Mouse (Mus musculus): ENCODE data around the gene Pradc1. TPM values are rescaled to one million over a fixed set of nuclear protein-coding genes. Genes with fewer than 3 reads are reported as not detected.

The Pradc1 gene
- polyA plus RNA-seq, 1 experiment = 16.3 TPM

- Histone ChIP-seq H3K27ac (replicated peaks; ENCODE audit: low read depth, low read length) (no peak overlapping the region), H3K4me3 (ENCODE audit: insufficient read depth, low read depth, low read length) (no peak overlapping the region), H3K4me1 (ENCODE audit: control insufficient read depth, insufficient read depth, insufficient read length, low read length) (peaks cover 3% of the 10 kb centered on the region; the same call in 1 of the 2 replicates)
These were observed 15.1 kb downstream of the Pradc1 start for GRCm38 (mm10) chr6:85436631-85437030.

DNA sequence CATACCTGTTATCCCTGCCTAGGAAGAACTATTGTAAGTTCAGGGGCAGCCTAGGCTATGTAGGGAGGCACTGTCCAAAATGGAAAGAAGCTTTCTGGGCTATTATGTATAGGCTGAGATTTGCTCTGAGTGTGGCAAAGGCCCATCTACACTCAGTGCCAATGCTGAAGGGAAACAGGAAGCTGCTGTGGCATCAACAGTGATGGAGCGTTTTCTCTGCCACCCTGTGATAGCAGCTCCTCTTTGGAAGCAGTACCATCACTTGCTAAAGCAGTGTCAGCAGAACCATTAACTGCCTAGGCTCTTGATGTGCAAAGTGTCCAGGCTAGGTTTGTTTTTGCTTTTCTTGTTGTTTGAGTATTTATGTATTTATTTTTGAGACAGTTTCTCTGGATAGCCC, 15.6 kb downstream of the Pradc1 start:
- H3K27ac ChIP-seq (replicated peaks; ENCODE audit: low read depth, low read length) = no peak overlapping the region
- peaks cover 3% of the 10 kb centered on the region; the same call in 1 of the 2 replicates for H3K4me1 ChIP-seq (ENCODE audit: control insufficient read depth, insufficient read depth, insufficient read length, low read length)
- no peak overlapping the region for H3K4me3 ChIP-seq (ENCODE audit: insufficient read depth, low read depth, low read length)

- Histone ChIP-seq H3K4me3 (ENCODE audit: insufficient read depth, low read depth, low read length) (no peak overlapping the region), H3K27ac (replicated peaks; ENCODE audit: low read depth, low read length) (no peak overlapping the region), H3K4me1 (ENCODE audit: control insufficient read depth, insufficient read depth, insufficient read length, low read length) (peaks cover 3% of the 10 kb centered on the region; the same call in 1 of the 2 replicates)
These were observed 17.9 kb downstream of the Pradc1 start for GRCm38 (mm10) chr6:85433865-85434264.

DNA sequence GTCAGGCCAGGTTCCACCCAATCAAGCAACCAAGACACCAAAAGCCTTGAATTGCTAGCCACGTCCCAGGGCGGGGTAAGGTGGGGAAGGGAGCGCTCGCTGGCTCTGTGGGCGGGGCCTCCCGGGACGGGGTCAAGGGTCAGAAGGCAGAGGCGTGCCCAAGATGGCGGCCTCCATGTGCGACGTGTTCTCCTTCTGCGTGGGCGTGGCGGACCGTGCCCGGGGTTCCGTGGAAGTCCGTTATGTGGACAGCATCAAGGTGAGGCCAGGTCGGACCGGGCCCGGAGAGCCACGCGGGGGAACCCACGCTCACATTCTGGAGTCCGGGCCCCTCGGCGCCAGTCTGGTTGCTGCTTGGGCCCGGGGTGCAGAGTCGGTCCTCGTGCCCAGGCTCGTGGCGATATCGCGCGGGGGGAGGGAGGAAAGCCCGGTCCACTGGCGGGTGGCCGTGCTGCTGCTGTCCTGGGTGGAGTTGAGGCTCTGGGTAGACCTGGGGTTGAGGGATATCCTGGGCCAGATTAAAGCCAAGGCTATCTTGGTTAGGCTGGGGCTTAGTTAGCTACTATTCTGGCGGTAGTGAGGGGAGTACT, 19.8 kb downstream of the Pradc1 start, which contains the start of gene Smyd5:
Gene Smyd5, plus strand, starts transcription at position 148 of the 590 bp plus-strand sequence.
- Histone ChIP-seq H3K4me1 (ENCODE audit: control insufficient read depth, insufficient read depth, insufficient read length, low read length) (peaks cover 3% of the 10 kb centered on the region; the same call in 1 of the 2 replicates), H3K27ac (replicated peaks; ENCODE audit: low read depth, low read length) (no peak within 1 kb of the TSS), H3K4me3 (ENCODE audit: insufficient read depth, low read depth, low read length) (peak within 1 kb of the TSS; percentile 96)

- peak overlapping the region; percentile 96 for H3K4me3 ChIP-seq (ENCODE audit: insufficient read depth, low read depth, low read length)
- H3K27ac ChIP-seq (replicated peaks; ENCODE audit: low read depth, low read length) = no peak overlapping the region
- H3K4me1 ChIP-seq (ENCODE audit: control insufficient read depth, insufficient read depth, insufficient read length, low read length) = peaks cover 3% of the 10 kb centered on the region; the same call in 1 of the 2 replicates
These were observed 20.4 kb downstream of the Pradc1 start for GRCm38 (mm10) chr6:85431274-85431841.

GRCm38 (mm10) chr6:85423836-85424379, 27.9 kb downstream of the Pradc1 start, which contains the start of gene Noto:
Gene Noto, plus strand, starts transcription at chr6:85423886.
- H3K4me3 ChIP-seq (ENCODE audit: insufficient read depth, low read depth, low read length) = no peak within 1 kb of the TSS
- no peaks in the 10 kb centered on the region for H3K4me1 ChIP-seq (ENCODE audit: control insufficient read depth, insufficient read depth, insufficient read length, low read length)
- H3K27ac ChIP-seq (replicated peaks; ENCODE audit: low read depth, low read length) = no peak within 1 kb of the TSS

- no peak overlapping the region for H3K27ac ChIP-seq (replicated peaks; ENCODE audit: low read depth, low read length)
- H3K4me1 ChIP-seq (ENCODE audit: control insufficient read depth, insufficient read depth, insufficient read length, low read length) = no peaks in the 10 kb centered on the region
- no peak overlapping the region for H3K4me3 ChIP-seq (ENCODE audit: insufficient read depth, low read depth, low read length)
These were observed 32.6 kb downstream of the Pradc1 start for GRCm38 (mm10) chr6:85419150-85419549.

- H3K27ac ChIP-seq (replicated peaks; ENCODE audit: low read depth, low read length) = no peak overlapping the region
- no peaks in the 10 kb centered on the region for H3K4me1 ChIP-seq (ENCODE audit: control insufficient read depth, insufficient read depth, insufficient read length, low read length)
- no peak overlapping the region for H3K4me3 ChIP-seq (ENCODE audit: insufficient read depth, low read depth, low read length)
These were observed 35.9 kb downstream of the Pradc1 start for GRCm38 (mm10) chr6:85415829-85416228.

GRCm38 (mm10) chr6:85410771-85411273, 40.9 kb downstream of the Pradc1 start:
- Histone ChIP-seq H3K4me3 (ENCODE audit: insufficient read depth, low read depth, low read length) (no peak overlapping the region; the same call in 1 of the 2 replicates), H3K4me1 (ENCODE audit: control insufficient read depth, insufficient read depth, insufficient read length, low read length) (no peaks in the 10 kb centered on the region), H3K27ac (replicated peaks; ENCODE audit: low read depth, low read length) (no peak overlapping the region)

DNA sequence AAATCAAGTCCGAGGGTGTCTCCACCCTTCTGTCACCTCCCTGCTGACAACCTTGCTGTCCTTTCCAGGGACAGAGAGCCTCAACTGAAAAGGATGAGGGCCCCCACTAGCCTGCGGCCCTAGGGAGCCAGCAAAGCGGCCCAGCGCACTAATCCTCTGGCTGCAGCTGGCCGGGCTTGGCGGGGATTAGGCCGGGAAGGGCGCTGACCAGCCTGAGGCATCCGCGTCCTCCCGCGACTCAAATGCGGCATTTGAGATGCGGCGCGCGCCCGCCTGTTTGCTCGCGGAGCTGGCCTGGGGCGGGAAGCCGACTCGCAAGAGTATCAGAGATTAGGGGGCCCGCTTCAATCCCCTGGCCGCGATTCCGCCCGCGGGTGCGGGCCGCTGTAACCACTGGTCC, 42.8 kb downstream of the Pradc1 start:
- no peak overlapping the region for H3K27ac ChIP-seq (replicated peaks; ENCODE audit: low read depth, low read length)
- no peaks in the 10 kb centered on the region for H3K4me1 ChIP-seq (ENCODE audit: control insufficient read depth, insufficient read depth, insufficient read length, low read length)
- H3K4me3 ChIP-seq (ENCODE audit: insufficient read depth, low read depth, low read length) = no peak overlapping the region

DNA sequence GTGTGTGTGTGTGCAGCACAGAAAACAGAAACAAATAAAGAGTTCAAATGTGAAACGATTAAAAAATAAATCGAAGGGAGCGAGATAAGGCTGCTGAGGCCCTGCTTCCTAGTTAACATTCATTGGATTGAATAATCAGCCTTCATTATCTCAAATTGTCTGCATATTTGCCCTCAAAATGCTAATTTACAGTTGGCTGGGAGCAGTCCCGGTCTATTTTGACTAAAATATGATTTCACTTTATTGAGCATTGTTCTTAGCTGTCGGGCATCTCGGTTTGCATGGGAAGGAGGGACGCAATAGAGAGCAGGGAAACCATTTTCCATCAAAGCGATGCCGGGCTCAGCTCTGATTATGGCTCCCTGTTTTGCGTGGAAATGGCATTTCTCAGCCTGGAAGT, 48.7 kb downstream of the Pradc1 start:
- Histone ChIP-seq H3K4me1 (ENCODE audit: control insufficient read depth, insufficient read depth, insufficient read length, low read length) (peaks cover 3% of the 10 kb centered on the region; the same call in 1 of the 2 replicates), H3K4me3 (ENCODE audit: insufficient read depth, low read depth, low read length) (no peak overlapping the region), H3K27ac (replicated peaks; ENCODE audit: low read depth, low read length) (peak overlapping the region; percentile 90)

GRCm38 (mm10) chr6:85402613-85403012, 49.2 kb downstream of the Pradc1 start:
- Histone ChIP-seq H3K27ac (replicated peaks; ENCODE audit: low read depth, low read length) (peak overlapping the region; percentile 90), H3K4me1 (ENCODE audit: control insufficient read depth, insufficient read depth, insufficient read length, low read length) (peaks cover 3% of the 10 kb centered on the region; the same call in 1 of the 2 replicates), H3K4me3 (ENCODE audit: insufficient read depth, low read depth, low read length) (no peak overlapping the region)

- Histone ChIP-seq H3K4me3 (ENCODE audit: insufficient read depth, low read depth, low read length) (no peak overlapping the region), H3K4me1 (ENCODE audit: control insufficient read depth, insufficient read depth, insufficient read length, low read length) (peaks cover 3% of the 10 kb centered on the region; the same call in 1 of the 2 replicates), H3K27ac (replicated peaks; ENCODE audit: low read depth, low read length) (no peak overlapping the region)
These were observed 52.1 kb downstream of the Pradc1 start for GRCm38 (mm10) chr6:85399715-85400114.

GRCm38 (mm10) chr6:85397165-85397564, 54.6 kb downstream of the Pradc1 start:
- no peak overlapping the region for H3K27ac ChIP-seq (replicated peaks; ENCODE audit: low read depth, low read length)
- no peak overlapping the region for H3K4me3 ChIP-seq (ENCODE audit: insufficient read depth, low read depth, low read length)
- no peaks in the 10 kb centered on the region for H3K4me1 ChIP-seq (ENCODE audit: control insufficient read depth, insufficient read depth, insufficient read length, low read length)

Data from brown adipose tissue, adult 24 weeks (tissue).